In genomic region chr6:84010303-84011225, GRCm38 (mm10) we compare ENCODE assay signal across 9 mouse cellular contexts. TPM values are rescaled to one million over a fixed set of nuclear protein-coding genes. Genes with fewer than 3 reads are reported as not detected.
A peak's percentile ranks its signal among the peaks of the same experiment; 100 is the strongest.
DNase-seq lines count a peak whose midpoint lies in the region; ATAC-seq lines count a peak whose summit lies in the region.
"Had no signal": no experiment of that assay in that cellular context is flagged by ENCODE, and none has a peak within 500 bp of the region (broad histone marks: within the 10 kb centered on the region; RNA-seq: fewer than 3 reads in every experiment).

No protein-coding gene starts in this region.

- H3K4me2 ChIP-seq in hindbrain, embryonic 16.5 days (ENCODE audit: low read length), result no peak overlapping the region
- peak overlapping the region; percentile 16 for H3K4me2 ChIP-seq in midbrain, embryonic 12.5 days (replicated peaks)
- H3K4me2 ChIP-seq: liver, embryonic 15.5 days had no signal

- peak; percentile 35 for DNase-seq in retina, embryonic 14.5 days (ENCODE audit: low spot score)
- DNase-seq in retina, postnatal 1 day, result no peak
- DNase-seq in gastrocnemius, adult 8-10 months (ENCODE audit: low spot score in 2 of 2), result peak; percentile 56 to 58
- DNase-seq in cerebellum, adult 11 months, result no peak
- no peak for DNase-seq in cerebellum, adult 11-12 months
- no peak for DNase-seq in T-cell, adult 2 months (ENCODE audit: low spot score)

- no peaks in the 10 kb centered on the region for H3K9me3 ChIP-seq in hindbrain, embryonic 16.5 days (ENCODE audit: control insufficient read depth, low read length)
- no peaks in the 10 kb centered on the region for H3K9me3 ChIP-seq in midbrain, embryonic 12.5 days
- H3K9me3 ChIP-seq: liver, embryonic 15.5 days had no signal

- ATAC-seq in hindbrain, embryonic 16.5 days, result peak; percentile 67
- ATAC-seq in midbrain, embryonic 12.5 days (ENCODE audit: low FRiP score, low read depth), result peak; percentile 62

- no peak overlapping the region for H3K4me3 ChIP-seq in hindbrain, embryonic 16.5 days (ENCODE audit: low read length)
- H3K4me3 ChIP-seq in midbrain, embryonic 12.5 days, result no peak overlapping the region
- H3K4me3 ChIP-seq: liver, embryonic 15.5 days had no signal

- peak overlapping the region; percentile 17; the same call in 1 of the 2 replicates for H3K27ac ChIP-seq in hindbrain, embryonic 16.5 days (ENCODE audit: low read depth, low read length)
- H3K27ac ChIP-seq in midbrain, embryonic 12.5 days (replicated peaks), result peak overlapping the region; percentile 49
- H3K27ac ChIP-seq: liver, embryonic 15.5 days had no signal

- WGBS in hindbrain, embryonic 16.5 days, result 27% methylated on average over 8 of the region's 8 CpGs
- WGBS in midbrain, embryonic 12.5 days, result 39% methylated on average over 8 of the region's 8 CpGs

- peaks cover 2% of the 10 kb centered on the region for H3K27me3 ChIP-seq in hindbrain, embryonic 16.5 days (replicated peaks; ENCODE audit: control insufficient read depth, insufficient read depth, low read length)
- peaks cover 19% of the 10 kb centered on the region; the same call in 1 of the 2 replicates for H3K27me3 ChIP-seq in midbrain, embryonic 12.5 days

- H3K36me3 ChIP-seq in hindbrain, embryonic 16.5 days (ENCODE audit: control insufficient read depth, insufficient read depth, low read length), result no peaks in the 10 kb centered on the region
- no peaks in the 10 kb centered on the region for H3K36me3 ChIP-seq in midbrain, embryonic 12.5 days
- H3K36me3 ChIP-seq: liver, embryonic 15.5 days had no signal

- H3K4me1 ChIP-seq in hindbrain, embryonic 16.5 days (ENCODE audit: control insufficient read depth, insufficient read depth, low read depth, low read length), result peaks cover 19% of the 10 kb centered on the region
- H3K4me1 ChIP-seq in midbrain, embryonic 12.5 days, result peaks cover 32% of the 10 kb centered on the region

- H3K9ac ChIP-seq in hindbrain, embryonic 16.5 days (ENCODE audit: low read depth, low read length), result no peak overlapping the region
- no peak overlapping the region for H3K9ac ChIP-seq in midbrain, embryonic 12.5 days (replicated peaks)
- H3K9ac ChIP-seq: liver, embryonic 15.5 days had no signal

RNA-seq across cellular contexts. Expression of gene Dysf, which starts 2.2 kb away (rescaled TPM):
- total RNA-seq in gastrocnemius, adult 8-10 months (2022), result 100 to 1,000 TPM in 1 of 4 experiments, 10 to 100 TPM in 3; 65.1 to 102 (median 78.7) TPM
- polyA plus RNA-seq in hindbrain, embryonic 16.5 days (2015; fragmentation: Nextera tagmentation; extraction: Ambion mirVana), result 2.1 and 2.5 TPM in 2 replicates
- polyA plus RNA-seq in midbrain, embryonic 12.5 days (2016; fragmentation: Nextera tagmentation; extraction: Ambion mirVana), result 3.8 and 4.0 TPM in 2 replicates

Comparison
In these comparisons a context has a peak if more than half of its experiments do, and no peak if none do; other contexts are left out.
1. DNase-seq: peak in retina, embryonic 14.5 days (single experiment) and gastrocnemius, adult 8-10 months (2 of 2); none in retina, postnatal 1 day (single experiment), cerebellum, adult 11 months (single experiment), cerebellum, adult 11-12 months (single experiment) and T-cell, adult 2 months (single experiment).